Mouse (Mus musculus) heart, embryonic 10.5 days (tissue): ENCODE data around the gene Lefty2. TPM values are rescaled to one million over a fixed set of nuclear protein-coding genes. Genes with fewer than 3 reads are reported as not detected.
A peak's percentile ranks its signal among the peaks of the same experiment; 100 is the strongest.

Experiments used
- DNase-seq: peaks from one replicate; pipeline ENCODE4 v3.0.0-alpha.2; 2017; ENCODE audit warnings: low spot score
- H3K27ac ChIP-seq: fragments of 300-500 bp; sonication (generic); 2 replicates; pipeline ENCODE4 v1.5.1; 2016; ENCODE audit warnings: mild to moderate bottlenecking
- H3K27me3 ChIP-seq: fragments of 300-500 bp; sonication (generic); 2 replicates; pipeline ENCODE4 v1.6.1; 2016; ENCODE audit warnings: mild to moderate bottlenecking; ENCODE audit not compliant: poor library complexity, insufficient read depth, severe bottlenecking
- H3K36me3 ChIP-seq: fragments of 300-500 bp; sonication (generic); 2 replicates; pipeline ENCODE4 v1.6.1; 2016; ENCODE audit warnings: mild to moderate bottlenecking, moderate library complexity
- H3K4me1 ChIP-seq: fragments of 300-500 bp; sonication (generic); 2 replicates; pipeline ENCODE4 v1.6.1; 2016; ENCODE audit warnings: mild to moderate bottlenecking
- H3K4me3 ChIP-seq: fragments of 300-500 bp; sonication (generic); 2 replicates; pipeline ENCODE4 v1.5.1; 2016; ENCODE audit warnings: mild to moderate bottlenecking, moderate library complexity
- H3K9me3 ChIP-seq: fragments of 300-500 bp; sonication (generic); 2 replicates; pipeline ENCODE4 v1.6.1; 2016; ENCODE audit warnings: mild to moderate bottlenecking, moderate library complexity
- WGBS: fragments of 180-500 bp; shearing (Covaris S2); methylation state at CpG from one replicate; pipeline ENCODE4 v1.1.7; 2016; 5-methylcytosine and 5-hydroxymethylcytosine counted together
- polyA plus RNA-seq: library from polyadenylated mRNA; unstranded; fragments of >200 nt; fragmentation: Nextera tagmentation; extraction: Ambion mirVana; gene quantifications from 2 replicates; pipeline ENCODE4 v1.2.1, GENCODE M21; 2016

Gene Lefty2
- polyA plus RNA-seq, 1 experiment from 2014 or later, result 0.23 TPM

GRCm38 (mm10) chr1:180904039-180904814 is 11.3 kb downstream of the Lefty2 start, which contains the start of gene Pycr2:
Pycr2 (plus strand) TSS chr1:180904293.
- no peaks in the 10 kb centered on the region for H3K27me3 ChIP-seq
- H3K4me1 ChIP-seq, result peaks cover 26% of the 10 kb centered on the region
- H3K4me3 ChIP-seq, result peak within 1 kb of the TSS; percentile 73
- H3K36me3 ChIP-seq, result peaks cover 32% of the 10 kb centered on the region
- WGBS, result under 1% methylated on average over 52 of the region's 52 CpGs
- peak; percentile 99 for DNase-seq
- H3K9me3 ChIP-seq, result no peaks in the 10 kb centered on the region
- H3K27ac ChIP-seq, result peak within 1 kb of the TSS; percentile 90

DNA sequence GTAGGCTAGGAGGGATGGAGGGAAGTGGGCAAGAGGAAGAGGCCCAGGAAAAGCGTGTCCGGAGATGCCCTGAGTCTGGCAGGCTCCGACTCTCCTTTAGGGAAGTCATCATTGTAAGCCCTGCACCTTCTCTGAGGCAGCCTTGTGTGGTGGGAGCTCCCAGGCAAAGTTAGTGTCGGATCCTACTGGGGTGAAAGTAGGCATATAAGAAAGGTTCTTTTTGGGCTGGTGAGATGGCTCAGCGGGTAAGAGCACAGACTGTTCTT is 11.8 kb downstream of the Lefty2 start:
- H3K4me1 ChIP-seq, result peaks cover 26% of the 10 kb centered on the region
- no peak for DNase-seq
- WGBS, result 8% methylated on average over 5 of the region's 5 CpGs
- H3K36me3 ChIP-seq, result peaks cover 32% of the 10 kb centered on the region
- H3K27ac ChIP-seq, result peak overlapping the region; percentile 90
- H3K4me3 ChIP-seq, result peak overlapping the region; percentile 73
- H3K9me3 ChIP-seq, result no peaks in the 10 kb centered on the region
- H3K27me3 ChIP-seq, result no peaks in the 10 kb centered on the region

DNA sequence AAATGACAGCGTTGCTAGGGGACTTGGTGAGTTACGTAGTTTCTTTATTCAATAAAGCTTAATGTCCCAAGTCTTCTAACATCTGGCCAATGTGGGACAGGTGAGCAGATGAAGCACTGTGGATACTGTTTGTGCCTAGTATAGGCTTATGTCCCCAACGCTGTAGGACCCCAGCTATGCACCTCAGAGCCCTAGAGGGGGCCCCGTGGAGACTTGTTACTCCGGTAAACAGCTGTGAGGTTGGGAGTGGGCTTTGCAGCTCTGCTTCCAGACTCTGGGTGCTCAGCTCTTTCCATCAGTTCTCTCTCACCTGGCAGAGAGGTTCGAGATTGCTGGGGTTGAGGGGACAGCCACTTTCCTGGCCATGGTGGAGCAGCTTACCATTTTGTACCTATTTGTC is 12.4 kb downstream of the Lefty2 start:
- DNase-seq, result no peak
- H3K27me3 ChIP-seq, result no peaks in the 10 kb centered on the region
- H3K4me3 ChIP-seq, result peak overlapping the region; percentile 73
- peaks cover 26% of the 10 kb centered on the region for H3K4me1 ChIP-seq
- WGBS, result 64% methylated on average over 6 of the region's 6 CpGs
- peaks cover 32% of the 10 kb centered on the region for H3K36me3 ChIP-seq
- H3K9me3 ChIP-seq, result no peaks in the 10 kb centered on the region
- peak overlapping the region; percentile 90 for H3K27ac ChIP-seq

DNA sequence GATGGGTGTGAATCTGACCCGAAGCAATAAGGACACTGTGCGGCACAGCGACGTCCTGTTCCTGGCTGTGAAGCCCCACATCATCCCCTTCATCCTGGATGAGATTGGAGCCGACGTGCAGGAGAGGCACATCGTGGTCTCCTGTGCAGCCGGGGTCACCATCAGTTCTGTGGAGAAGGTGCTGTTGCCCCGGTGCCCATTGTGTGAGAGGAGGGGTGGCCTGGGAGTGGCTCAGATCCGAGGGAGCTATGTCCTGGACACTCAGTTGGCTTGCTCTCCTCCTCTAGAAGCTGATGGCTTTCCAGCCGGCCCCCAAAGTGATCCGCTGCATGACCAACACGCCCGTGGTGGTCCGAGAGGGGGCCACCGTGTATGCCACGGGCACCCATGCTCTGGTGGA is 13.0 kb downstream of the Lefty2 start:
- Histone ChIP-seq H3K36me3 (peaks cover 32% of the 10 kb centered on the region), H3K27ac (0 out of 2 replicates have a peak overlapping the region, but pooled peaks have one; percentile 23), H3K4me1 (peaks cover 26% of the 10 kb centered on the region), H3K27me3 (no peaks in the 10 kb centered on the region), H3K4me3 (peak overlapping the region; percentile 73; the same call in 1 of the 2 replicates), H3K9me3 (no peaks in the 10 kb centered on the region)
- DNase-seq, result no peak
- 90% methylated on average over 17 of the region's 17 CpGs for WGBS

DNA sequence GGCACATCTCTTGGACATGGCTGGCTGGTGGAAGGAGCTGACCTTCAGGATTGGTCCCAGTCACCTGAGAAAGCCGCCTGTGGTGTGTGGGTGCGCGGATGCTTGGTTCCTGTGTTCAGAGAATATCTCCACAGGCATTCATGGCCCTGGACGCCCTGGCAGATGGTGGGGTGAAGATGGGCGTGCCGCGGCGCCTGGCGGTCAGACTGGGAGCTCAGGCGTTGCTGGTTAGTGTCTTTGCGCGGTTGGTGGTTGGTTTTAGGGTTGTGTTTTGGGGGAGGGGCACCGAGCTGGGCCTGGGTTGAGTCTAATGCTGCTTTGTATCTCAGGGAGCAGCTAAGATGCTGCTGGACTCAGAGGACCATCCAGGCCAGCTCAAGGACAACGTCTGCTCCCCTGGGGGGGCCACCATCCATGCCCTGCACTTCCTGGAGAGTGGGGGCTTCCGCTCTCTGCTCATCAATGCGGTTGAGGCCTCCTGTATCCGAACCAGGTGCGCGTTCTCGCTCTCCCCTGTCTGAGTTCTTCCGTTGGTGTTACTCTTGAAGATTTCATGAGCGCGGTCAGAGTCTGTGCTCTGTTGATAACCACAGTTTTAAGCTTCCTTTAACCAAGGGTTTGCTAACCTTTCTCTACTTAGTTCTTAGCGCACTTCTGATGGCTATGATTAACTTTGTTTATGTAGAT is 13.7 kb downstream of the Lefty2 start:
- no peaks in the 10 kb centered on the region for H3K9me3 ChIP-seq
- 0 out of 2 replicates have a peak overlapping the region, but pooled peaks have one; percentile 23 for H3K27ac ChIP-seq
- H3K4me1 ChIP-seq, result peaks cover 26% of the 10 kb centered on the region
- no peak for DNase-seq
- 85% methylated on average over 24 of the region's 24 CpGs for WGBS
- H3K36me3 ChIP-seq, result peaks cover 32% of the 10 kb centered on the region
- H3K27me3 ChIP-seq, result no peaks in the 10 kb centered on the region
- H3K4me3 ChIP-seq, result 0 out of 2 replicates have a peak overlapping the region, but pooled peaks have one; percentile 73

- 41% methylated on average over 8 of the region's 8 CpGs for WGBS
- H3K4me3 ChIP-seq, result peak overlapping the region; percentile 19; the same call in 1 of the 2 replicates
Measured at GRCm38 (mm10) chr1:180911138-180911537, 18.2 kb downstream of the Lefty2 start.

GRCm38 (mm10) chr1:180911653-180912287 is 18.9 kb downstream of the Lefty2 start:
- H3K27ac ChIP-seq, result no peak overlapping the region
- H3K4me3 ChIP-seq, result peak overlapping the region; percentile 19; the same call in 1 of the 2 replicates
- H3K9me3 ChIP-seq, result no peaks in the 10 kb centered on the region
- H3K27me3 ChIP-seq, result no peaks in the 10 kb centered on the region
- peaks cover 22% of the 10 kb centered on the region for H3K36me3 ChIP-seq
- peaks cover 8% of the 10 kb centered on the region; the same call in 1 of the 2 replicates for H3K4me1 ChIP-seq
- DNase-seq, result no peak
- whole genome bisulfite sequencing, result 45% methylated on average over 20 of the region's 20 CpGs

More at GRCm38 (mm10) chr1:180911138-180911537, 18.2 kb downstream of the Lefty2 start:
- DNase-seq, result no peak
- no peaks in the 10 kb centered on the region for H3K9me3 ChIP-seq
- H3K27me3 ChIP-seq, result no peaks in the 10 kb centered on the region
- H3K4me1 ChIP-seq, result peaks cover 14% of the 10 kb centered on the region; the same call in 1 of the 2 replicates
- no peak overlapping the region for H3K27ac ChIP-seq
- H3K36me3 ChIP-seq, result peaks cover 29% of the 10 kb centered on the region

DNA sequence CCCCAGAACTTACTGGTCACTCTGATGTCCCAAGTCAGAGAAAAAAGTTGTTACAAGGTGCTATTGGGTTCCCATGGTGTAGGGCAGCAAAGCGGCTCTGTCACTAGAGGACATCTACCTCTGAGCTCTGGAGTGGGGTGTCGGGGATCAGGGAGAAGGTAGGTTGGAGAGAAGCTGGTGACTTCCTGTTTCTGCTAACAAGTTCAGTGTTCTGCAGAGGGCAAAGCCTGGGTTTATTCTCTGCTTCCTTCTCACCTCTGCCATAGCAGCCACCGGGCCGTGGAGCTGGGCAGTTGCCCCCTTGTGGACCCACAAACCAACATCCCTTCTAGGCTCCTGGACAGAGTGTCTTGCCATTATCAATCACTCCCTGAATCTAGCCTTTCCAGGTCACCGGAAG is 19.9 kb downstream of the Lefty2 start:
- H3K9me3 ChIP-seq, result no peaks in the 10 kb centered on the region
- 86% methylated on average over 5 of the region's 5 CpGs for WGBS
- no peak overlapping the region for H3K27ac ChIP-seq

DNA sequence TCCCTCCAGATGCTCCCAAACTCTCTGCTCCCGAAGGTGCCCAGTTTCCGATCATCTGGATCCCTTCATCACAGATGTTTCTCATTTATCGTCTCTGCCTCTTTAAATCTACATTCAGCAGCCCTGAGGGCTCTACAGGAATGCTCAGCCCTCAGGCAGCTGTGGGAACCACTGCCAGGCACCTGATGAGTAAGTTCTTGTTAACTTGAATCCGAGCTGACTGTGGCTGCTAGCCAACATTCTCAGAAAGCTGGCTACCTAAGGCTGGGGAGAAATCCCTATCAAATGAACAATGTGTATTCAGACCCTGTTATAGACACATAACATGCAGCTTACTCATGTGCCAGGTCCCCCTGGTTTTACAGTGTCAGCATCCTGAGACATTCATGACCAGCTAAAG is 20.9 kb downstream of the Lefty2 start:
- H3K27ac ChIP-seq, result no peak overlapping the region
- no peak for DNase-seq

More for the DNA sequence above, 19.9 kb downstream of the Lefty2 start:
- H3K27me3 ChIP-seq, result no peaks in the 10 kb centered on the region
- peaks cover 12% of the 10 kb centered on the region for H3K36me3 ChIP-seq
- no peak for DNase-seq
- peaks cover 7% of the 10 kb centered on the region; the same call in 1 of the 2 replicates for H3K4me1 ChIP-seq
- no peak overlapping the region for H3K4me3 ChIP-seq

DNA sequence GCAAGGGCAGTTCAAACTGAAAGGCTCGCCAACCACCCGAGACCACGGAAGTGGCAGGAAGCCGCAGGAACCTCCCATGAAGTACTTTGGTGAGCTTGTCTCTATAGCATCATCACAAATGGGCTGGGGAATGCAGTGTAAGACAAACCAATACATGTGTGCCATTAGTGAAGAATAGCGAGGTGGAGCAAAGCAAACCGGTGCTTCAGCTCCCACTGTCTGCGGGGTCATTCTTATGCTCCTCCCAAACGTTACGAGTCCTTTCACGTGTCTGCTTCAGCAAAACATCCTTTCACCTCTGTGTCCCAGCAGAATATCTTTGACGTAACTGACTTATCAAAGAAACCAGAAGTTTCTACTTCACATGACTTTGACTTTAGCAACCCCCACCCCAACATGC is 23.5 kb downstream of the Lefty2 start:
- peaks cover 12% of the 10 kb centered on the region for H3K4me1 ChIP-seq

More for the DNA sequence above, 20.9 kb downstream of the Lefty2 start:
- H3K27me3 ChIP-seq, result no peaks in the 10 kb centered on the region
- H3K4me1 ChIP-seq, result peaks cover 3% of the 10 kb centered on the region; the same call in 1 of the 2 replicates
- no peak overlapping the region for H3K4me3 ChIP-seq
- 62% methylated on average over 4 of the region's 4 CpGs for WGBS
- no peaks in the 10 kb centered on the region for H3K9me3 ChIP-seq
- peaks cover 2% of the 10 kb centered on the region; the same call in 1 of the 2 replicates for H3K36me3 ChIP-seq

GRCm38 (mm10) chr1:180917053-180917452 is 24.1 kb downstream of the Lefty2 start:
- H3K4me3 ChIP-seq, result no peak overlapping the region
- H3K9me3 ChIP-seq, result no peaks in the 10 kb centered on the region
- WGBS, result 43% methylated on average over 1 of the region's 1 CpGs
- H3K36me3 ChIP-seq, result no peaks in the 10 kb centered on the region
- DNase-seq, result no peak
- H3K27ac ChIP-seq, result no peak overlapping the region
- peaks cover 8% of the 10 kb centered on the region; the same call in 1 of the 2 replicates for H3K27me3 ChIP-seq
- H3K4me1 ChIP-seq, result peaks cover 12% of the 10 kb centered on the region

More for the DNA sequence above, 23.5 kb downstream of the Lefty2 start:
- Histone ChIP-seq H3K36me3 (no peaks in the 10 kb centered on the region), H3K9me3 (no peaks in the 10 kb centered on the region), H3K4me3 (no peak overlapping the region), H3K27me3 (peaks cover 8% of the 10 kb centered on the region; the same call in 1 of the 2 replicates), H3K27ac (no peak overlapping the region)
- 85% methylated on average over 11 of the region's 11 CpGs for WGBS
- DNase-seq, result no peak

DNA sequence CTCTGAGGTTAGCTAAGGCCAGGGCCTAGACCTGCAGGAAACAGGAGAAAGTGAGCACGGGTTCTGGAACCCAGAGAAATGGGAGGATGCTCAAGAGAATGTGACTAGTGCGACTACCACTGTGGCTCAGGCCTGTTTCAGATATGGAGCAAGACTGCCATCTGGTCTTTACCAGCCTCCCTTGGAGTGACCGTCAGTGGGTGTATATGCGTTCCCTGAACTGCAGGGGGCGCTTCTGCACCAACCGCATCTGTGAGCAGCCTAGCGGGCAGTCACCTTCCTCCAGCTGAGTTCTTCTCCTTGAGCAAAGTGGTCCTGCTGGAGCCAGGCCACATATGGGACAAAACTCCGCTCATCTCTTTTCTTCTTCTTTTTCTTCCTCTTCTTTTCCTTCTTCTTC is 26.8 kb downstream of the Lefty2 start:
- Histone ChIP-seq H3K27me3 (peaks cover 8% of the 10 kb centered on the region; the same call in 1 of the 2 replicates), H3K4me3 (no peak overlapping the region), H3K36me3 (no peaks in the 10 kb centered on the region), H3K9me3 (no peaks in the 10 kb centered on the region), H3K4me1 (peaks cover 8% of the 10 kb centered on the region; the same call in 1 of the 2 replicates), H3K27ac (no peak overlapping the region)
- WGBS, result 33% methylated on average over 8 of the region's 8 CpGs
- DNase-seq, result peak; percentile 89
